In the genomic region with DNA sequence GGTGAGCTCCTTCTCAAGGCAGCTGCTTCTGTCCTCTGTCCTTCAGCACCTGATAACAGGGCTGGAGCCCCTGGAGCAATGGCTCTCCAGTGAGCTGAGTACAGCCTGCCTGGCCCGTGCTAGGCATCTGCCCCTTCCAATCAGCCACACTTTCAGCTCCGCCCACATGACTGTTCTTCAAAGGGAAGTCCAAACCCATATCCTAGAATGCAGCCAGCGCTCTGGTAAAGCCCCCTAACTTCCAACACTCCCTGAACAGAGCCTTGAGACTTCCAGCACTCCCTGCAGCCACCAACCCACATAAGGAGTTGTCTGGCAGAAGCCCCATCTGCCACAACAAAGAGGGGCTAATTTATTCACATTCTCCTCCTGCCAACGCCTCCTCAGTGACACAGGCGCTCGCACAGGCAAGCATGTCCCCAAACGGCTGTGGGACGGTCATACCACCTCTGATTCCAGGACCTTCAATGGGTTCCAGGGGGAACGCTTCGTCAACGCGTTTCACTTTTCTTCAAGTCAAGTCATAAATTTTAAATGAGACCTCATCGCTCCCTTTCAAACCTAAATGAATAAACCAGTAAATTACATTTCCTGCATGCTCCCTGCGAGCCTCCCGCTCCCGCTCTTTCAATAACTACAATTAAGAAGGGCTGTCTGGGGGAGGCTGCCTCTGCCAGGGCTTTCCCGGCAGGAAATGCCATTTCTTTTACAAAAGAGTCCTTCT, we compare ENCODE assay signal across 8 mouse cellular contexts. TPM values are rescaled to one million over a fixed set of nuclear protein-coding genes. Genes with fewer than 3 reads are reported as not detected.
DNase-seq lines count a peak whose midpoint lies in the region; ATAC-seq and TF ChIP-seq lines count a peak whose summit lies in the region.

No protein-coding gene starts in this region.

- no peaks in the 10 kb centered on the region for H3K27me3 ChIP-seq in small intestine, adult 2 months (ENCODE audit: control insufficient read depth, insufficient read depth, low read length)

- H3K36me3 ChIP-seq in small intestine, adult 2 months (ENCODE audit: control insufficient read depth, insufficient read depth, low read length) = no peaks in the 10 kb centered on the region

- 7% methylated on average over 17 of the region's 17 CpGs for WGBS in small intestine, adult 2 months

- H3K27ac ChIP-seq in small intestine, adult 2 months (ENCODE audit: insufficient read depth, low read depth, low read length) = no peak overlapping the region

- no peak for TF ChIP-seq CTCF in small intestine, adult 2 months (IDR thresholded peaks at IDR 0.05; ENCODE audit: extremely low read depth, insufficient read length, insufficient replicate concordance, low read depth, low read length)

- peaks cover 3% of the 10 kb centered on the region; the same call in 1 of the 2 replicates for H3K4me1 ChIP-seq in small intestine, adult 2 months (ENCODE audit: control insufficient read depth, insufficient read depth, insufficient read length, low read length)

- ATAC-seq in common myeloid progenitor, adult 5-6 weeks (replicated peaks; ENCODE audit: low read depth, poor library complexity, severe bottlenecking) = peak; percentile 74

- peak; percentile 36 for DNase-seq in adrenal gland, postnatal 10 days
- no peak for DNase-seq in adrenal gland, postnatal 4 days (ENCODE audit: low spot score in 2 of 2)
- DNase-seq in heart, adult 8-10 months (ENCODE audit: low spot score) = peak; percentile 24
- DNase-seq in layer of hippocampus, postnatal 10 days (ENCODE audit: low spot score in 2 of 2) = peak; percentile 41 to 60
- peak; percentile 23 for DNase-seq in lung, postnatal 36 days
- DNase-seq in urinary bladder, adult 18-20 months (ENCODE audit: low spot score in 2 of 2) = no peak

- TF ChIP-seq POLR2A in small intestine, adult 2 months (IDR thresholded peaks at IDR 0.05; ENCODE audit: low read depth, low read length) = no peak

- peak overlapping the region; percentile 36 for H3K4me3 ChIP-seq in small intestine, adult 2 months (ENCODE audit: low read depth, low read length)

RNA-seq across cellular contexts. Expression of a gene that starts 7.4 kb away (rescaled TPM):
- under 1 TPM in 1 of 2 experiments, not detected in 1; 0.12 TPM for total RNA-seq in adrenal gland, postnatal 10 days (2021)
- total RNA-seq in adrenal gland, postnatal 4 days (2021) = 1 to 10 TPM in 1 of 2 experiments, under 1 TPM in 1; 0.73 to 2.1 TPM
- total RNA-seq in common myeloid progenitor, adult 5-6 weeks (2017) = not detected in 2 replicates
- total RNA-seq in heart, adult 8-10 months (2022) = under 1 TPM; 0.14 to 0.57 (median 0.39) TPM
- 10 to 100 TPM; 58.1 to 60.4 TPM for total RNA-seq in layer of hippocampus, postnatal 10 days (2021)
- polyA plus RNA-seq in small intestine, adult 2 months (2012; rRNA removed) = 0.42 TPM in 1 of 2 replicates, not detected in the other

RNA-seq across cellular contexts. Expression of a gene that starts 20.5 kb away (rescaled TPM):
- 10 to 100 TPM; 22.1 to 28.1 TPM for total RNA-seq in adrenal gland, postnatal 10 days (2021)
- total RNA-seq in adrenal gland, postnatal 4 days (2021) = 10 to 100 TPM; 22.9 to 27.7 TPM
- total RNA-seq in common myeloid progenitor, adult 5-6 weeks (2017) = 17.6 and 21.7 TPM in 2 replicates
- total RNA-seq in heart, adult 8-10 months (2022) = 10 to 100 TPM in 3 of 4 experiments, 1 to 10 TPM in 1; 9.3 to 14.5 (median 12.4) TPM
- 10 to 100 TPM; 21.1 to 22.6 TPM for total RNA-seq in layer of hippocampus, postnatal 10 days (2021)
- polyA plus RNA-seq in small intestine, adult 2 months (2012; rRNA removed) = 55.3 and 276 TPM in 2 replicates

RNA-seq across cellular contexts. Expression of a gene that starts 29.1 kb away (rescaled TPM):
- total RNA-seq in adrenal gland, postnatal 10 days (2021) = 1 to 10 TPM; 4.8 to 8.1 TPM
- total RNA-seq in adrenal gland, postnatal 4 days (2021) = 1 to 10 TPM in 1 of 2 experiments, under 1 TPM in 1; 0.25 to 4.4 TPM
- not detected in 2 replicates for total RNA-seq in common myeloid progenitor, adult 5-6 weeks (2017)
- total RNA-seq in heart, adult 8-10 months (2022) = not detected
- not detected for total RNA-seq in layer of hippocampus, postnatal 10 days (2021)
- 2.3 and 7.1 TPM in 2 replicates for polyA plus RNA-seq in small intestine, adult 2 months (2012; rRNA removed)

Comparison
In these comparisons a context has a peak if more than half of its experiments do, and no peak if none do; other contexts are left out.
1. DNase-seq: peak in adrenal gland, postnatal 10 days (single experiment), heart, adult 8-10 months (single experiment), layer of hippocampus, postnatal 10 days (2 of 2) and lung, postnatal 36 days (single experiment); none in adrenal gland, postnatal 4 days (0 of 2) and urinary bladder, adult 18-20 months (0 of 2).
2. RNA of a gene that starts 7.4 kb away (total RNA-seq): 58.1 to 60.4 TPM in layer of hippocampus, postnatal 10 days; 0.73 to 2.1 TPM in adrenal gland, postnatal 4 days, 0.14 to 0.57 TPM in heart, adult 8-10 months, 0.12 TPM in adrenal gland, postnatal 10 days and not detected in common myeloid progenitor, adult 5-6 weeks; every median in the first group is over 10 times any median in the second.